Mouse (Mus musculus): ENCODE results near the gene Epha2. TPM values are rescaled to one million over a fixed set of nuclear protein-coding genes. Genes with fewer than 3 reads are reported as not detected.

Gene Epha2
- under 1 TPM in 1 of 2 experiments, not detected in 1; 0.34 TPM for polyA plus RNA-seq (2017; shearing (Covaris generic))

GRCm38 (mm10) chr4:141301116-141301553 is at the start of gene Epha2:
Gene Epha2 (plus strand): TSS chr4:141301240.
- no peak for ATAC-seq

- ATAC-seq = no peak
Measured at GRCm38 (mm10) chr4:141252641-141253040, 48.4 kb upstream of the Epha2 start.

DNA sequence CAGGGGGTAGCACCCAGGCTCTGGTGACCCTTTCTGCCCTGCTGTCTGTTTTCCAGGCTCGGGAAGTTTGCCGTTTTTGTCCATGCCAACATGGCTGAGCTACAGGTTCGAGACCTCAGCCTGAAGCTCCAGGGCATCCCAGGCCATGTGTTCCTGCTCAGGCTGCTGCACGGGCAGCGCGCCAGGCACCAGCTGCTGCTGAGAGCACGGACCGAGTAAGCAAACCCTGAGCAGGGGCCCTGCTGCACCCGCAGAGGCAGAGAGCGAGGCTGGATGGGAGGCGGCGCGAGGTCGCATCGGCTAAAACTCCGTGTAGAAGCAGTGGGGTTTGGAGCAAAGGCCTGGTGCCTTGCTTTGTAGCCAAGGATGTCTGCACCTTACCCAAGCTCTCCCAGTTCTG is 46.8 kb upstream of the Epha2 start:
- ATAC-seq = no peak

DNA sequence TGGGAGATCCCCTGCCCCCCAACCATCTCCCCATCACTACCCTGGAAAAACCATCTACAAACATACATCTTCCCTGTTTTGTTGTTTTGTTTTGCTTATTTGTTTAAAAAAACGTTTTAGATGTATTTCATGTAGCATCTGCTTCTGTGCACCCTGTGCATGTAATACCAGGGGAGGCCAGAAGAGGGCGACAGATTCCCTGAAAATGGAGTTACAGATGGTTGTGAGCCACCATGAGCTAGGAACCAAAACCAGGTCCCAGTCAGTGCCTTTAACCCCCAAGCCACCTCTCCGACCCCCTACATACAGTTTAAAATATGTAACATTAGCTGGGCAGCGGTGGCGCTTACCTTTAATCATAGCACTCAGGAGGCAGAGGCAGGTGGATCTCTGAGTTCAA is 43.6 kb upstream of the Epha2 start:
- ATAC-seq = no peak

GRCm38 (mm10) chr4:141259413-141259812 is 41.6 kb upstream of the Epha2 start:
- no peak for ATAC-seq

DNA sequence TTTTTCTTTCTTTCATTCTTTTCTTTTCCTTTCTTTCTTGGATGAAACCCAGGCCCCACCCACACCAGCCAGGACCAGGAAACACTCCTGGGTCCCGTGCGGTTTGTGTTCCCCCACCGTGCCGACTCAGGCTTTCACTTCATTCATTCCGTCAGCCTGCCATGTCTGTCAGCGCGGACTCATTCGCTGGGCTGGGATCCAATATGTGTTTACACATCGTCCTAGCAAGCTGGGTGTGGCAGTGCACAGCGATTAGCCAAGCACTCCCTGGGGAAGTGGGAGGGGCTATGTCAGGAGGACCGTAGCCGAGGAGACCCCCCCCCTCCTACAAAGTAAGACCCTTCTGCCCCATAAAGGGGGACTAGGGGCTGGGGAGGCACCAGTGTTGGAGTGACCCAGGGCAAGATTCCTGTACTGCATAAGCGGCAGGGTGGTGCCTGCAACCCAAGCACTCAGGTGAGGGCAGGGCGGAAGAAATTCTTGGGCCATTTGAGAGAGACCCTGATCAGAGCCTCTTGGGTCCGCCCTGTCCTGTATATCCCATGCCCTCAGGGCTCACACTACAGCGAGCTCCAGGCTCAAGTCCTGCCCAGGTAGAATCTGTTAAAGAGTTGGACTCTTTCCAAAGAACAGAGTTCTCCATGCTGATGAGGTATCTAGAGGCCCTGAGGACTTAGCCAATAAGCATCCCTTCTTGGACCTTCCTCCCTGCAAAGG is 40.9 kb upstream of the Epha2 start:
- no peak for ATAC-seq

DNA sequence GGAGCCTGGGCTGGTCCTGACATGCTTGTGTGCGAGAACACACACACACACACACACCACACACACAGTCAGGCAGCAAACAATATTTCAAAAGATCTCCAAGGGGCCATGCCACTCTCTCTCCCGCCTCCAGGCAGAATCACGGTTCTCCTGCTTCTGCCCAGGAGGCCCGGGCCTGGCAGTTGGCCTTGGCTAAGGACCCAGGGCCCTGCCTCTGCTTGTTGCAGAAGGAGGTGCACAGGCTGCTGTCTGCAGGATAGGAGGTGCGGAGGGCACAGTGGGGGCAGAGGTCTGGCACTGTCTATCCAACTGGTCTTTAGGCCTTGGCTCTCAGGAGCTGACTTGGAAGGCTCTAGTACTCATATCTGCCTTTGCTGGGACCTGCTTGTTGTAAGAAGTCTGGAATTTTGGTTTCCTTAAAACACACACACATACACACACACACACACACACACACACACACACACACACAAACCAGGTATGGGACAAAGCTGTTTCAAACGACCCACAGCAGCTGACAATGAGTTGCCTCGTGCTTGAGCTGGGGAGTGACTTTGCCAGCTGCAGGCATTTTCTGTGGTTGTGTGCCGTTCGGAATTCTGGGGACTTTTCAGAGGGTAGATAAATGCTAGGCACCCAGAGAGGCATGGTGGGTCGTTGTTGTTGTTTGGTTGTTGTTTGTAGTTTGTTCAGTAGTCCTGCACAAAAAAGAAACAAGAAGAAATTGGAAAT is 38.0 kb upstream of the Epha2 start:
- ATAC-seq = no peak

DNA sequence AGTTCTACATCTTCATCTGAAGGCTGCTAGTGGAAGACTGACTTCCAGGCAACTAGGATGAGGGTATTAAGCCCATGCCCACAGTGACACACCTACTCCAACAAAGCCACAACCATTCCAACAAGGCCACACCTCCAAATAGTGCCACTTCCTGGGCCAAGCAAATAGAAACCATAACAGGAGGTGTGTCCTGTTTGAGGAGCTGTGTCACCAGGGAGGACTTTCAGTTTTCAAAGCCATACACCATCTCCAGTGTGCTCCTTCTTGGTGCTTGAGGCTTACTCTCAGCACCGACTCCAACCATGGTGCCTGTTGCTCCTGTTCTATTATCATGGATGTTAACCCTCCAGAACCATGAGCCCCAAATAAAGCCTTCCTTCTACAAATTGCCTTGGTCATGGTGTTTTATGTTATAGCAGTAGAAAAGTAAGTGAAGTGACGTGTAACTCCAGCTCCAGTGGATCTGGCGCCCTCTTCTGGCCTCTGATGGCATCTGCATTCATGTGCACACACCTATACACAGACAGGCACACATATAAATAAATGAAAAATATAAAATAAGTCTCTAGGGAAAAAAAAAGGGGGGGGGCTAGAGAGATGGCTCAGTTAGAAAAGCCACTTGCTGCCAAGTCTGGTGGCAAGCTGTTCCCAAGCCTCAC is 34.9 kb upstream of the Epha2 start:
- no peak for ATAC-seq

GRCm38 (mm10) chr4:141267250-141267649 is 33.8 kb upstream of the Epha2 start:
- no peak for ATAC-seq

- ATAC-seq = no peak
Measured at GRCm38 (mm10) chr4:141267837-141268236, 33.2 kb upstream of the Epha2 start.

DNA sequence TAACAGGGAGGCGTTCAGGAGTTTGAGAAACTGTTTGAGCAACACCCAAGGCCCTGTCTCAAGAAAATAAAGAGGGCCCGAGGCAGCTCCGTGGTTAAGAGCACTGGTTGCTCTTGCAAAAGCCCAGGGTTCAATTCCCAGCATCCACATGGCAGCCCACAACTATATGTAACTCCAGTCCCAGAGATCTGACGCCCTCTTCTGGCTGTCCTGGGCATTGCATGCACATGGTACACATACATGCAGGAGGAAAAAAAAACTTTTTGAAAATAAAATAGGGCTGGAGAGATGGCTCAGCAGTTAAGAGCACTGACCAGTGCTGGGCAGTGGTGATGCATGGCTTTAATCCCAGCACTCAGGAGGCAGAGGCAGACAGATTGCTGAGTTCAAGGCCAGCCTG is 32.7 kb upstream of the Epha2 start:
- no peak for ATAC-seq

GRCm38 (mm10) chr4:141269080-141269479 is 32.0 kb upstream of the Epha2 start:
- ATAC-seq = no peak

DNA sequence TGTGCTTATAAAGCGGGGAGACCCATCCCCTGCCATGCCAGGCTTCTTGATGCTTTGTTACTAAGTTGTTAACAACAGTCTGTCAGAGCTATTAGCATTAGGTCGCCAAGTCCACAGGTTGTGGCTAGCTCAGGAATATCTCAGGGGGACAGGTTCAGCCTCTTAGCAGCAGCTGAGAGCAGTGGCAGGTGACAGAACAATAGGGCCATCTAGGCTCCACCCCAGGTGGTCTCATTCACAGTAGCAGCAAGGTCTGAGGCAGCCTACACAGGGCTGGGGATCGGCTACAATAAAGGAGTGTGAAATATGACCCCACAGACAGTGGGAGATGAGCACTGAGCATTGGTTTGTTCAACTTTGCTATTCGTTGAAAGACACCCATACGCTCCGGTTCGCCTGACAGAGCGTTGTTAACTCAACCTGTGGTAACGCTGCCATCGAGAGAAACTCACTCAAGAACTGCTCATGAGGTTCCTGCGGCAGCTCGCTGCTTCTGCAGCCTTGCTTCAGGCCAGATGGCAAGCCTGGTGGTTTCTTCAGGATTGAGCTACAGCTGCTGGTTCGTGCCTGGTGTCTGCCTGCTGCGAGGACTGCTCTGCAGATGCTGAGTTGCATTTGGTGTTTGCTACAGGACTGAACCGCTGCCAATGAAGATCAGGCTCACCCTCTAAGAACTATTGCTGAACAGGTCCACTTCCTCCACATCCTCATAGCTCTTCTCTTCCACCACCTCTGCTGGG is 30.7 kb upstream of the Epha2 start:
- no peak for ATAC-seq

DNA sequence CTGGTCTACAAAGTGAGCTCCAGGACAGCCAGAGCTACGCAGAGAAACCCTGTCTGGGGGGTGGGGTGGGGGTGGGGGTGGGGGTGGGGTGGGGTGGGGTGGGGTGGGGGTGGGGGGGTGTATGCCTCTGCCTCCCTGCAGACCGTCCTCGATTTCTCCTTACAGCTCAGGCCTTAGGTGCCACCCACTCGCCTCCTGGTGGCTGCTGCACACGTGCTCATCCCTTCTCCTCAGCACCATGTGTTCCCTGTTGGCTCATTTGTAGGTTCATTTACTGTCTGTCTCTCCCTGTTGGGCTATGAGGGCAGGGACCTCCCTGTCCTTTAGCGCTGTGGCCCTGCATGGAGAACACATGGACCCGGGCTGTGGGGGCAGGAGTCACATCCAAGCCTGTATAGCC is 29.8 kb upstream of the Epha2 start:
- ATAC-seq = no peak

GRCm38 (mm10) chr4:141271721-141272120 is 29.3 kb upstream of the Epha2 start:
- ATAC-seq = no peak

DNA sequence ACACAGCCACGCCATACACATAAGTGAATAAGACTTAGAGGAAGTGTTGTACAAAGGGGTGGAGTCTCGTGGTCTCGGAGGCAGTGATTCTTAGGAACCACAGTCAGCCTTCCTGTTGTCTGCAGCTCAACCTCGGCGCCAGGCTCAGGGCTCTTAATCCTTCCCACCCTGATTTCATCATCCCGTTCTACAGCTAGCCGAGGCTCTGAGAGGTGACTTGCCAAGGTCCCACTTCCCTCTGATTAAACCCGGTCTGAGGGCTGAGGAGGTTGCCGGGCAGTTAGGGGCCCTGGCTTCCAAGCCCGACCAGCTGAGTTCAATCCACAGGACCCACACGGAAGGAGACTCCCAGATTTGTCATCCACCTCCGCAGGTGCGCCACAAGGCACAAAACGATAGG is 28.2 kb upstream of the Epha2 start:
- peak; percentile 85 for ATAC-seq

GRCm38 (mm10) chr4:141273296-141273695 is 27.7 kb upstream of the Epha2 start:
- ATAC-seq = peak; percentile 78

DNA sequence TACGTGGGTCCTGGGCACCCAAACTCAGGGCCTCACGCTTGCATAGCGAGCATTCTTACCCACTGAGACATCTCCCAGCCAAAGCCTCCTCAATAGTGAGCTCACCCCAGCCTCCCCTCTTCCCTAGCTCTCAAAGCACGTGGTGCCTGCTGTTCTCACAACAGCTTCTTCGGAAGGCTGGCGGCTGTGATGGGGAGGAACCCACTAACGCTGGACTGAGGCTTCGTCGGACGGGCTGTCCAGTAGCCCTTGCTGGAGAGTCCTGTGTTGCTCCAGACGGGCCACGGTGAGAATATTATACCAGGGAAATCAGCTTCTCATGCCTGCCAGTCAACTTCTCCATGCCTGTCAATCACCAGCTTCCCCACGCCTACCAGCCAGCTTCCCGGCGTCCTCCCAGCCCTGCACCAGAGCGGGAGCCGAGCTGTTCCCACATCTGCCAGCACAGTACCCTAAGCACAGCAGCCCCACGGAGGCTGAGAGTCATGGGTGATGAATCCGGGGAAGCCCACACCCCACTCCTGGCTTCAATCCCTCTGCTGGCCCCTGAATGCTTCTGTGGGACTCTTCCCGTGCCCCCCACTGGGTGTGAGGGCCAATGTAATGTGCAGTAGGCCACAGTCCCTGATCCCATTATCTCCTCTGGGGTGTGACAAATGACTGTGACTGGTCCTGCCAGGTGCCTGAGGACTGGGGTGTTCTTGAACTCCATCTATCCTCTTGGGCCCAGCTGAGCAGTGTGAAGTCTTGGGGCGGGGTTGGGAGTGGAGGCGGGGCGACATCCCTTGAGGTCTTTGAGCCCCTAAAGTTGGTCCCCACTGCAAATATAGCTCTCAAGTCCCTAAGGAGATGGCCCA is 26.3 kb upstream of the Epha2 start:
- ATAC-seq = no peak

DNA sequence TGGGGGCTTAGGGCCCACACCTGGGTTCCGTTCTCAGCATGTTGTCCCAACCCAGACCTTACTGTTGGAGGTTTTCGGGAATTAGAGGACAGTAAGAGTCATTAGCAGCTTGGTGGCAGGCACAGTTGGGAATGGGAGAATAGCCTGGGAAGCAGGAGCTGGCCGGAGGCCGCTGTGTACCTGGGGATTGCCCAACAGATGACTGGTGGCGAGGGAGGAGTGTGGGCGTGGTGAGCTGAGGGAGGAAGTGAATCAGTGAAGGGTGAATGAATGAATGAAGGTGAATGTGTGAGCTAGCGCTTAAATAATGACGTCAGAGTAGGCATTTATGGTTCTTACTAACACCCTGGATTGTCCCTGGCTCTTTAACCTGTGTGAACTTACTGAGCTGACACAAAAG is 23.9 kb upstream of the Epha2 start:
- ATAC-seq = no peak

DNA sequence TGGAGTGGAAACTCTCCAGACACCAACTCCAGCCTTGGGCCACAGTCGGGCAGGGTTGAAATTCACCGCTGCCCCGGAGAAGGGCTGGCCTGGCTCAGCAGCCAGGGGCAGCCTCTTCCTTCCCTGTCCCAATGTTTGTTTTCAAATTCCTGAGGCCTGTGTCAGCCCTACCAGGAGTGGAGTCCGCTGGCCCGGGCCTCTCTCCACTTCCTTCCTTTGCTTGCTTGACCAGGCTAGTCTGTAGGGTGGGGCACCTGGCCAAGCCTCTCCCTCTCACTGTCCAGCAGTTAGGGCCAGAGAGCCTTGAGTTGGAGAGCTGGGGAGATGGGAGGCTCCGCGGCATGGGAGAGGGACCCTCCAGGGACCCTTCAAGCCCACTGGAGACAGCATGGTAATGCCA is 22.9 kb upstream of the Epha2 start:
- ATAC-seq = no peak

DNA sequence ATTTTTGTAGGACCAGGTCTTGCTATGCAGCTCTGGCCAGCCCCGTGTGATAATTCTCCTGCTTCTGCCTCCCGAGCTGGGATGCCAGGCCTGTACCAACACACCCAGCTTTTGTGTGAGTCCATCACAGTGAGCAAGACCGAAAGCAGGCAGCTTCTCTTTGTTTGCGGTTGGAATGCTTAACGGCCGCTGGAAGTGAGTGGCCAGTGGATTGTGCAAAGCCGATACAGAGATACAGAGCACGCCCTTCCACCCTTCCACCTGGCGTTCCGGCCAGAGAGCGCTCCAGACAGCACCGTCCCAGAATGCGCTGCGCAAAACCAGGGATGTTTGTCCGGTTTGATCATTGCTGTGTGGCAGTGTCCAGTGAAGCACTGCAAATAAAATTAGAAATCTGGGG is 21.7 kb upstream of the Epha2 start:
- ATAC-seq = no peak

DNA sequence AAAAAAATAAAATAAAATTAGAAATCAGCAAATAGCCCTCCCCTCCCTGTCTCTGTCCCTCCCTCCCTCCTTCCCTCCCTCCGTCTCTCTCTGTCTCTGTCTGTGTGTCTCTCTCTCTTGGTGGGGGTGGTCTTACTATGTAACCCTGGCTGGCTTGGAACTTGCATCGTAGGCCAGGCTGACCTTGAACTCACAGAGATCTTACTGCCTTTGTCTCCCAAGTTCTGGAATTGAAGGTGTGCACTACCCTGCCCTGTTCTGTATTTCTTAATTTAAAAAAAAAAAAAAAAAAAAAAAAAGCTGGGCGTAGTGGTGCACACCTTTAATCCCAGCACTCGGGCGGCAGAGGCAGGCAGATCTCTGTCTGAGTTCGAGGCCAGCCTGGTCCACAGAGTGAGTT is 21.3 kb upstream of the Epha2 start:
- no peak for ATAC-seq

All from CD4-positive, CD25-positive, alpha-beta regulatory T cell, adult 4 months (primary cell).